Mouse (Mus musculus): ENCODE results near the gene Fkbp1a.
A peak's percentile ranks its signal among the peaks of the same experiment; 100 is the strongest.

Fkbp1a gene

DNA sequence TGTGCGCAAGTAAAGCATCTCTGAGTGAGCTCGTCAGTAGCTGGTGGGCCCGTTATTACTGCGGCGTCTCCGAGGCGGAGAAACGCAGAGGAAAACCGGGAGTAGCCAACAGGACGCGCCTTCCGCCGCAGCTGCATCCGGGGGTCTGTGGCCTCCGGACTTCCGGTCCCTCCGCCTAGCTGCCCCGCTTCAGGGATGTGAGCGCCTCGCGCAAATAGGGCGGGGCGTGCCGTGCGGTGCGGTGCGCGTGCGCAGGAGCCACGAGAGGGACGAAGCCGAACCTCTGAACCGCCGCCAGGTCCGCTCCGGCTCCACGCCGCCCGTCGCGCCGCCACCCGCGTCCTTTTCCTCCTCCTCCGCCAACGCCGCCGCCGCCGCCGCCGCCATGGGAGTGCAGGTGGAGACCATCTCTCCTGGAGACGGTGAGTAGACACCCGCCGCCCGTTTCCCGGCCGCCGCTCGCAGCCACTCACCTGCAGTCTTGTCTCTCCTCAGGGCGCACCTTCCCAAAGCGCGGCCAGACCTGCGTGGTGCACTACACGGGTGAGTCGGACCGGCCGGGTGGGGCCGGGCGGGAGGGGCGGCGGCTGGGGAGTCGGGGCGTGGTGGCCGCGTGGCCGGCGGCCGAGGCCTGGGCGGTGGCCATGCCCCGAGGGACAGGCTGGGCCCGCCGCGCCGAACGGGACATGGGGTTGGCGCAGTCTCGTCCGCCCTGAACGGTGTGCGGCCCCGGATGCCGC is at the start of gene Fkbp1a:
Fkbp1a (plus strand) TSS at position 161 of the 740 bp plus-strand sequence.
- peak; percentile 98 for DNase-seq (ENCODE audit: low read depth, low spot score)

DNA sequence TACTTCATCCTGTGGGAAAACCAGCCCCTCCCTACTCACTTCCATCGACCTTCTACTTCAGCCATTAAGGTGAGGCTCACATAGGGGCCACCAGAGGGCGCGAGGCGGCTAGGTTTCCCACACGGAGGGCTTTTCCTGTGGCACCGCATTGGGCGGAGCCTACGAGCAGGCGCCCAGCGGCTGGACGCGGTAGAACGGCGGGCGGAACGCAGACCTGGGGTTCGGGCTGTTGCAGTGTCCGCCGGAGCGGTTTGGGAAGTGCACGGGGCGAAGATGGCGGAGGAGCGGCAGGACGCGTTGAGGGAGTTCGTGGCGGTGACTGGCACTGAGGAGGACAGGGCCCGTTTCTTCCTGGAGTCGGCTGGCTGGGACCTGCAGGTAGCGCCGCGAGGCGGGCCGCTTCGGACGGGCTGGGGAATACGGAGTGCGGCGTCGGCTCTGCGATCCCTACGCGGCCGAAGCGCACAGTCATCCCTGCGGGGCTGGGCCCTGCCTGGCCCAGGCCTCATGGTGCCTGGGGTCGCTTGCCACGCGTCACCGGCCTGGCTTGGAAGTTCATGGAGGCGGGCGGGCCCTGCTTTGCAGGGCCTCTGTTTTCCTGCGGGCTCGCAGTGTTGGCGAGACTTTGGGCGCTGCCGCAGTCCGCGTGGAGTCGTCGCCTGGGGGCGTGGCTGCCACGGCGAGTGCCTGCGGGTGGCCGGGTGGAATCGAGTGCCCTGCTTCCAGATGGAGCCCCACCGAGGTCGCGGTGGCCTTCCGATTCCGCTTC is 48.1 kb upstream of the Fkbp1a start, which contains the start of gene Nsfl1c:
Nsfl1c (plus strand) TSS at position 148 of the 769 bp plus-strand sequence.
- DNase-seq (ENCODE audit: low read depth, low spot score), result peak; percentile 98

DNA sequence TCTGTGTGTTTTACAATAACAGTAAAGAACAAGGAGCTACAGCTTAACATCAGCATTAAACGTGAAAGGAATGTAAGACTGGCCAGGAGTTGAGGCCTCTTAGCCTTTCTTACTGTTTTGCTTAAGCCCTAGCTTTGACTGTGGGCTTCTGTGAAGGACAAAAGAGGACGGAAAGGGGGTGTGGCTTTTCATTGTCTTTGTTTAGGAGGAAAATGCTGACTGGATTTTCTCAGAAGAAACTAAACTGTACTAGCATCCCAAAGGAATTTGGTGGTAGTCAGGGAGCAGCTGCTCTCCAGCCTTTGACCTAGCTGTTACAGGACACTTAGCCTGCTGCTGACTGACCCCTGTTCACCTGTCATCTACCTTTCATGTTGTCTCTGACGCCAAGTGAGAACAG is 43.9 kb upstream of the Fkbp1a start:
- DNase-seq (ENCODE audit: low read depth, low spot score), result no peak

DNA sequence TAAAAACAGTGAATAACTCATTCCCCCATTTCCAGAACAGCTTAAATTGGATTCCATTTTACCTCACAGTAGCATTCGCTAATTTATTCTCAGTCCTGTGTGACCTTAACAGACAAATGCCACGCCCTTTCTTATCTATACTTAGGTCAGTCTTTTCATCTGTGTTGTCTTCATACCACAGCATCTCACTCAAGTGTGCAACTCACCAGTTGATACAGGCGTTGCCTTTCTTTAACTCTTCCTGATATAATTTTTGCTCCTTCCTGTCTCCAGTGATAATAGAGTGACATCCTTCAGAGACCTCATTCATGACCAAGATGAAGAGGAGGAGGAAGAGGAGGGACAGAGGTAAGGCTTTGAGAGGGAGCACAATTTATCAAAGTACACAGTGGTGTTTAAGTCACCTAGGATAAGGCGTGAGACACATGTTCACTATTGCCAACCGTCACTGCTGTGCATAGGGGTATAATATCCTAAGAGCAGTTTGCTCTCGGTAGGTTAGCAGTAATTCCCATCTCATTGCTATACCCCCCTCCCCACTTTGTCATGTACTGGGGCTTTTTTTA is 41.8 kb upstream of the Fkbp1a start:
- no peak for DNase-seq (ENCODE audit: low read depth, low spot score)

DNA sequence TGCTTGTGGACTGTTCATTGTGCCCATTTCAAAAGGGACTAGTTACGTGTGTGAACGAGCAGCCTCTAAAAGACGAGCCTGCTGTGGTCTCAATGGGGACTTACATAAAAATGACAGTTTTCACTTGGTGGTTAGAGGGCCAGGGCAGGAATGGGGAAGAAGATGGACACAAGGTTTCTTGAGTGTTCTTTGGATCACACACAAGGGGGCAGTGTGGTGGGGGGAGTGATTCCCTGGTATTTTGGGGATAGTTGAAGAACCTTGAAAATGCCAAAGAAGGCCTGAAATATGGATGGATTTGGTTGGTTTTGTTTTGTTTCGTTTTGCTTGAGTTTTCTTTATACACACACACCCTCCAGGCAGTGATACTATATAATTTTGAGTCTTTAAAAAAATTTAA is 38.1 kb upstream of the Fkbp1a start:
- no peak for DNase-seq (ENCODE audit: low read depth, low spot score)

DNA sequence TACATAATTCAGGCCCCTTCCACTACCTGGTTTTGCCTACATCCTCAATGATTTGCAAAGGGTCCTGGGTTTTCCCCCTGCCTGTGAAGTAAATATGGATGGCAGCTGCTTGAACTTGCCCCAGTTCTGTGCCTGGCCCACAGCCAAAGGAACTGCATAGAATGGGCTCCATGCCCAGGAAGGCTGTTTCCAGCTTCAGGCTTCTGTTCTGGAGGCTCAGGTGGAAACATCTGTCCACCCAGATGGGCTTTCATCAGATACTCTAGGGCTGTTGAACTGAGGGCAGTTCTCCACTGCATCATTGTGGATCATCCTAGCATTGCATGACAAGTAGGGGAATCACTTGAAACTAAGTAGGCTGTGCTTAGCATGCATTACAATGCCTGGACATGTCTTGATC is 30.1 kb upstream of the Fkbp1a start:
- peak; percentile 69 for DNase-seq (ENCODE audit: low read depth, low spot score)

DNA sequence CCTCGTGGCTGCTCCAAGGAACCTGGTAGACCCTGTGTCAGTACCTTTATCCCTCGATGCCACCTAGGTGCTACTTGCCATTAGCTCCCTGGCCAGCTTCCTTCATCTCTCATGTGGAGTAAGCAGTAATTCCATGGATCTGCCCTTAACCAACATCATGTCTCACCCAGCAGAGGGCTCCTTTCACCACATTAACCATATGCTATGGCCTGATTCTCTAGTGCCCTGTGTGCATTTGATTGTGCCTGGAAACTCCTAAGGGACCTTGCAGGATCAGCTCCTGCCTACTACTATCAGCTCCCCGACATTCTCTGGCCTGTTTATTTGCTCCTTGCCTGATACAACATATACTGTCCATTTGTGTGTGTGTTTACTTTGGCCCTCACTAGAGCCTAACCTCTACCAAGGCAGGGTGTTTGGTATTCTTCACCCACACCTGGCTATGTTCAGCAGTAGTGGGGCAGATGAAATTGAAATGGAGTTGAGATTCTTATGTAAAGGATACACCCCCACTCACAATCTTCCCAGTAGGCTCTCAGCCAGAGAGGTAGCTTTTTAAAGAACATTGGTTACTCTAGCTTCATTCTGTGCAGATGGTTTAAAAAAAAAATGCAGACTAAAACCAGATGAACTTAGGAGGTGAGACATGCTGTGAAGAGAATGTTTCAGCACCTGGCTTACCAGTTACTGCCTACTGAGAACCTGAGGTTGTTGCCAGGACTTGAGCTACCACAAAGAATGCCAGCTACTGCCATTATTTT is 28.6 kb upstream of the Fkbp1a start:
- peak; percentile 87 for DNase-seq (ENCODE audit: low read depth, low spot score)

DNA sequence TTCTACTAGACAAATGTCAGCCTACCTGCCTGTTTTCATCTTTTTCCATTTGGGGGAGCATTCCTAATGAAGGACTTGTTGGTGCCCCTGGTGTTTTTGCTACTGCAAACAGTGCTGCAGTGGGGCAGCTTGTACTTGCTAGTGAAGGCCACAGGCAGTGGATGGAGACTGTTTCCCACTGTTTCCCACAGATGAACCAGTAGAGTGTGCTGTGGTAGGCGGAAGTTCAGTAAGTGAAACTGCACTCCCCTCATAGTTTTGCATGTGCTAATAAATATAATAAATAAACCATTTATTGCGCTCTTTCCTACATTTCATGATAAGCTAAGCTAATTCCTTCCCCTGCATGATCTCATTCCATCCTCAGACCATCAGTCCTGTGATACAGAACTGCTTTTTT is 23.3 kb upstream of the Fkbp1a start:
- DNase-seq (ENCODE audit: low read depth, low spot score), result peak; percentile 16

DNA sequence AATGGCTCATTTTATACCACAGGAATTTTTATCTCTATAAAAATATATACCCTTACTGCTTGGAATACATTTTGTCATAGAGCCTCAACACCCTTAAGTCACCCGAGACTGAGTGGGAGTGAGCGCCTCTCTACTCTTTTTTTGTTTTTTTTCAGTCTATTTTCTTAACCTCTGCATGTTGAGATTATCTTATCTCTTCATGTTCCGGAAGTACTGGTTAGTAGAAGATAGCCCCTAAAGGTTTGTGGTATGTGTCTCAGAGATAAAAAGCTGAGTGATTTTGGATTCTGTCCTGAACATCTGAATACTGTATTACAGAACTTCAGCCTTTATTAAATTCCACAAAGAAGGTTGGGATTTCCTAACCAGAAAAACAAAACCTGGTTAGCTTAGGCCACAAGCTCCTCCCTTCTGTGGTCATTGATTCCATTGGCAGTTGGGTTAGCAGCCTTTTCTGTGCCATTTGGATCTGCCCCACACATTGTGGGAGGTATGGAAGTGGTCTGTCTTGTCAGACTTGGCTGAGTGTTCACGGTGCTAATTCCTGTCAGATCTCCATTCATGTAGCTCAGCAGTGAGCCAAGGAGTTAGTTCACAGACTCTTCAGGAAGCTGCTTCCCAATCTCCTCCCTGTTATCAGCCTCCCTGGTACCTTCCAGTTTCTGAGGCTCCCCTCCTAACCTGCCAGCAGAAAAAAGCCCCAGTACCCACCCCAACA is 17.8 kb upstream of the Fkbp1a start:
- peak; percentile 49 for DNase-seq (ENCODE audit: low read depth, low spot score)

DNA sequence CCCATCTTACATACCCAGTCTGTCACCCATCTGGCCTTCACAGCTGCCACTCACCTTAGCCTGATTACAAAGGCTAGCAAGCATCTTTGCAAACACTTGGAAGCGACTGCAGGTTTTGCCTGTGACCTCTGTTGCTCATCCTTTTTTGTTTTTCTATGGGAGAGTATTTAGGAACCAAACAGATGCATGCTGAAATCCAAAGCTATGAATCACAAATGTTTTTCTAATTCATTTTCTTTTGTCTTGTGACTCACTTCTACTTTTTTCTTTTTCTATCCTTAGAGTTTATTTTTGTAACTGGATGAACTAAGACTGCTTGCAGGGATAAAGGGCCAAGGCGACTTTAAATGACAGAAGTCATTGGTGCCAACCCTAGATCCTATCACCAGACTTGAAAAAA is 16.8 kb upstream of the Fkbp1a start:
- no peak for DNase-seq (ENCODE audit: low read depth, low spot score)

DNA sequence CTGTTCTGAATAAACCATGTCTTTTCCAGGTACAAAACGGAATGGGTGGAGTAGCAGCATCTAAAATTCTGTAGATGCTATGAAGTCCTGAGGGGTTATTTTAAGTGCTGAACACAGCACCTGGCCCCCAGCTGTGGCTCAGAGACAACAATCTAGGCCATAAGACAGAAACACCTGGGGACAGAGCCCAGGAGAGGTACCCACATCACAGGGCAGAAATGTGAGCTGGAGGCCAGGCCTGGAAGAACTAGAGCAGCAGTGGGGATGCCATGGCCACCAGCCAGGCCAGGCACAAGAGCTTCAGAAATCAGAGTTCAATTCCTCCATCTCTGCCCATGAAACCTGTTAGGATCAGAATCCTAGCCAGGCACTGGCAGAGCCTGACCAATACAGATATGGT is 14.2 kb upstream of the Fkbp1a start:
- no peak for DNase-seq (ENCODE audit: low read depth, low spot score)

DNA sequence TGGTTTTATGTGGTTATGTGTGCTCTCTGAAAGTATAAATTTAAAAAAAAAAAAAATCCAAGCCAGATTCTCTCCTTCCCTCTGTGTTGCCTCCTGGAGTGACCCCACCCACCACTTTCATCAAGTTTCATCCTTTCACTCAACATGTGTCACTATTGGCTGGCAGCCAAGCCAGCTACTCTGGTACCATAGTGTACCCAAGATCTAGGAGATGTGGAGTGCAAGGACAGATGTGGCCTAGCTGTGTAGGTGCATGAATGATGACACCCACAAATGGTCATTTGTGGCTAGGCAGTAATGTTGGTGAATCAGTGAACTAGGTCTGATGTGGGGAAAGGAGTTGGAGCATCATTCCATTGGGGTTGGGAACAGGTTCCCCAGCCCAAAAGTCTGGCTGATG is 13.1 kb upstream of the Fkbp1a start:
- no peak for DNase-seq (ENCODE audit: low read depth, low spot score)

DNA sequence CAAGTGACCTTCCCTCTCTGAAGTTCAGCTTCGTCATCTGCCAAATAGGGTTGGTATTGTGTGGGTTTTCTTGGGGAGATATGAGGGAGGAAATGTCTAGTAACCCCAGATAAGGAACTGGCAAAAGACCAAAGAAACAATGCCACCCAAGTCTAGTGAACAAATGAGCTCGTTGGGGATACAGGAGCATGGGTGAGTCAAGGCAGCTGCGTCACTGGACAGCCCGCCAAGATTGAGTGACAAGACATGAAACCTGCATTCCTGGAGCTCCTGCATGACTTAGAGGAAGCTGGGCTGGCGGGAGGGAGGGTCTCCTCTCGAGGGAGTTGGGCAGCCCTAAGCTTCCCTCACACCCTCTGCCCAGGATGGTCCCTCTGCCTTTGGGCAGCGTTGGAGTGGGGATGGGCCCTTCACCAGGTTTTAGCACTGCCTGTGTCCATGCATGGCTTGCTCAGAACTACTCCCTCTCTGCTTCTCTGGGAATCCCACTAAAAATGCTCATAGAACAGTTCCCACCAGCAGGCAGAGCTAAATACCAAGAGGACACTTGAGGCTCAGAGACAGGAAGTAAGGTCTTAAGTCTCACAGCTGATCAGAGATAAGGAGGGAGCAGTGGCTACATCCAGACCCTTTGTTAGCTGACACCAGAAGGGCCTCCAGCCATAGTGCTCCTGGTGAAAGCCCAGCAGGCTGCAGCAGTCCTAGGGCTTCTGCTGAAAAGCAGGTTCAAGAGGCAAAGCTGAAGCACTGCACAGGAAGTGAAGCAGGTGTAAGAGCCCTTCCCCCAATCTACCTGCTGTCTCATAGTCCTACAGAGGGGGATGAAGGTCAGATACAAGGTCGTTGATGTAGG is 11.7 kb upstream of the Fkbp1a start:
- no peak for DNase-seq (ENCODE audit: low read depth, low spot score)

DNA sequence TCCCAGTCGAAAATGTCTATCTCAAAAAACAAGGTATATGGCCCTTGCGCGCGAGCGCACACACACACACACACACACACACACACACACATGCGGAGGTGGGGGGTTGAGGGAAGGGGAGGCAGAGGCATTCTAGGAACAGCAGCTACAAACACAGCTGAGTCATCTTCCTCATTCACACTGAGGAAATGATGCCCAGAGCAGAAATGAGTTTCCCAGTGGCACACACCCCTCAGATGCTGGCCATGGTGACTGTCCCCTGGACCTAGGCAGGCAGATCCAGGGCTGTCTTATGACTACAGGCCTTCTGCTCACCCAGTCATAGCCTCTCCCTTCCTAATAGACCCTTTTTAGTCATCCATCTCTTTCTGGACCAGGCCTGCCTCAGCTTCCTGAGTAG is 8.7 kb upstream of the Fkbp1a start:
- peak; percentile 63 for DNase-seq (ENCODE audit: low read depth, low spot score)

DNA sequence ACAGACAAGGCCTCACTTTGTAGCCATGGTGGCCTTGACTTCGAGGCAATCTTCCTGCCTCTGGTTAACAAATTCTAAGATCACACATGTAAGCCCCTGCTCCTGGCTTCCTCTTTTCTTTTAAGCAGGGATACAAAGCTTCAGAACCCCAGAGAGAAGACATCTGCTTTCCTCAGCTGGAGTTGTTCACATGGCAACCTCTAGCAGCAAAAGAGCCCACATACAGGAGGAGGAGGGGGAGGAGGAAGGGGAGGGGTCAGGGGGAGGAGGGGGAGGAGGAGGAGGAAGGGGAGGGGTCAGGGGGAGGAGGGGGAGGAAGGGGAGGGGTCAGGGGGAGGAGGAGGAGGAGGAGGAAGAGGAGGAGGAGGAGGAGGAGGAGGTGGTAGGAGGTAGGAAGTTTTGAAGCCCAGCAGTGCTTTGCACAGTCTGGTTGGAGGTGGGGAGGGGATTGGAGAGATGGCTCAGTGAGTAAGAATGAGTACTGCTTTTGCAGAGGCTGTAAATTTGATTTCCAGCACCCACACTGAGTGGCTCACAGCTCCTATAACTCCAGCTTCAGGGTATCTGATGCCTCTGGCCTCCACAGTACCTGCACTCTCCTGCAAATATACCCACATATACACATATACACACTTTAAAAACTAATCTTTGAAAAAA is 6.2 kb upstream of the Fkbp1a start:
- peak; percentile 71 for DNase-seq (ENCODE audit: low read depth, low spot score)

DNA sequence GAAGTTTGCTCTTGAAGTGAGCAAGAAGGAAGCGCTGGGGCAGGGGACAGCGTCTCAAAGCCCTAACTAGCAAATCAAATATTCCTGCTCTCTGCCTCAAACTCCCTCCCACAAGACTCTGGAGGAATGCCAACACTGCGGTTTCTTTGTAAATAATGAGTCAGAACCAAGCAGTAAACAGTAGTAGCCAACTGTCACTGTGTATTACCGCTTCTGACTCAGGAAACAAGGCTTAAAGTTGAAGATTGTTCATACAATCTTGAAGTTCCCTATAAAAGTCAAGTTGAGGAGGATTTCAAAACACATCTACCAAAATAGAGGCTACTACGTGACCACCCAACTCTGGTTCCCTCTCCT is 5.7 kb upstream of the Fkbp1a start:
- peak; percentile 80 for DNase-seq (ENCODE audit: low read depth, low spot score)

DNA sequence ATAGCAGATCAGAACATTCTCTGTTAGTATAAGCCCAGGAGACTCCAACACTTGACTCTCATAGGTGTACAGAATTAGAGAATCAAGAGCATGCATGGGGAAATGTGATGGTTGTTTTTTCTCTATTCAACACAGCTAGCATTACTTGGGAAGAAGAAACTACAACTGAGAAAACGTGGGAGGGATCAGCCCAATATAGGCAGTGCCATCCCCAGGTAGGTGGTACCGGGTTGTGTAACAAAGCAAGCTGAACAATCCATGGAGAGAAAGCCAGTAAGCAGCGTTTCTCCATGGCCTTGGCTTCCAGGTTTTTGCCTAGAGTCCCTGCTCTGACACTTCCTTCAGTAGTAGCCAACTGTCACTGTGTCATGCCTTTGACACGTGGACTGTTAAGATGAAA is 3.6 kb upstream of the Fkbp1a start:
- peak; percentile 69 for DNase-seq (ENCODE audit: low read depth, low spot score)

DNA sequence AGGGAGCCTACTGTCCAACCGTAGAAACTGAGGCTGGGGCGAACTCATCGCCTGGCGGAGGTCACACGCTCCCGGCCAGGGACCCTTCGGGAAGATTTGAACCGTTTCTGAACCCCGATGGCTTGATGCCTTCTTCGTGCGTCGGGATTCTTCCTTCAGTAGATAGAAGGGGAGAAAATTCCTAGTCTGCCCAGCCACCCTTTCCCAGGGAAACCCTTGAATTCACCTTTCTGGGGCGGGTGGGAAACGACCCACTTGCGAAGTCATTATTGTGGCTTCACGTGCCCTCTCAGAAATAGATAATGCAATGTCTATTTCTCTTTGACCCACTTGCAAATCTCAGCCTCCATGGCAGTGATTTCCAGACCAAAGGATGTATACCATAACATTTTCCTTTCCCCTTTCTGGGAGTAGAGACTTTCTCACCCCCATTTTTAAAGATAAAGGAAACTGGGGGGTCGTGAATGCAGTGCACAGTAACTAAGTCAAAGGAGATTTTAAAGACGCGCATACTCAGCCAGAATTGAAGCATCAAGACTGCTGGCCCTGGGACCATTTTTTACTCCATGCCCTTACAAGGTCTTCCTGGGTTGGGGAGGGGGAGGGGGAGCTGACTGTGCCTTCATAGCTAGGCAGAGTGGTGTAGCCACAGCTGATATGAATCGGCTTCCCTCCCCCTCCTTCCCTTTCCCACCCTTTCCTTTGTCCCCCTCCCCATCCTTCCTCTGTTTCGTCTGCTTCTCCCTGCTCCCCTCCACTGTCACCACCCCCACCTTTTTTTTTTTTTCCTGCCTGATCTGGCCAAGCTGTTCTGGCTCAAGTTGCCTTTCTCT is 996 bp downstream of the Fkbp1a start:
- DNase-seq (ENCODE audit: low read depth, low spot score), result peak; percentile 83

DNA sequence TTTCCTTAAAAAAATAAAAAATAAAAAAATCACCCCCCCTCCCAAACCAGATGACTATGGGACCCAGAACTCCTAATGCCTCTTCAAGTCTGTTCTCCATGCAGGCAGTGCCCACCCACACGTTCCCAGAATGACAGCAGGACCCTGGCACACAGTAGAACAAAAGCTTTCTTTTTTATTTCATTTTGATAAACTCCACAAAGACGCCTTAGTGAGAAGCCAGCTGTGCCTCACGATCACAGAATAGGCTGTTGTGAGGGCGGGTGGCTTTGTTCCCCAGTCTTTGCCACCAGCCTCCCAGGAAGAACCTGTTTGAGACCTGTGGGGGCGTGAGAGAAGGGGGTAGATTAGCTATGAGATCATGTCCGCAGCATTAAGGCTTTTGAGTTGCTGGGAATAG is 2.4 kb downstream of the Fkbp1a start:
- DNase-seq (ENCODE audit: low read depth, low spot score), result peak; percentile 82
